Mouse (Mus musculus): ENCODE results near the gene Per1.
A peak's percentile ranks its signal among the peaks of the same experiment; 100 is the strongest.

The Per1 gene

DNA sequence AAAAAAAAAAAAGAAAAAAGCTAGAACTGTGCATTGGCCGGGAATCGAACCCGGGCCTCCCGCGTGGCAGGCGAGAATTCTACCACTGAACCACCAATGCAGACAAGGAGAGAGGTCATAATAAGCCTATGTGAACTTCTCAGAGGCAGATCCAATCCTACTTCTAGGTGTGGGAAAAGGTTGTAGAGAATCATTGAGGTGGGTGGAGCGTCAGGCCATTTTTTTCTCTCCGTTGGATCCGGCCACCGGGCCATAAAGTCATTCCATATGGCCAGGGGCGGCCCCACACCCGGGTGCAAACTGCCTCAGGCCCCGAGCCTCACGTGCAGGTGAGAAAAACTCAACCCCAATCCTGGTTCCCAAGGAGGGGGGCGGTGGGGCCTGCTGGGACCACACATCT, 23.7 kb downstream of the Per1 start:
- peak; percentile 68 for DNase-seq

DNA sequence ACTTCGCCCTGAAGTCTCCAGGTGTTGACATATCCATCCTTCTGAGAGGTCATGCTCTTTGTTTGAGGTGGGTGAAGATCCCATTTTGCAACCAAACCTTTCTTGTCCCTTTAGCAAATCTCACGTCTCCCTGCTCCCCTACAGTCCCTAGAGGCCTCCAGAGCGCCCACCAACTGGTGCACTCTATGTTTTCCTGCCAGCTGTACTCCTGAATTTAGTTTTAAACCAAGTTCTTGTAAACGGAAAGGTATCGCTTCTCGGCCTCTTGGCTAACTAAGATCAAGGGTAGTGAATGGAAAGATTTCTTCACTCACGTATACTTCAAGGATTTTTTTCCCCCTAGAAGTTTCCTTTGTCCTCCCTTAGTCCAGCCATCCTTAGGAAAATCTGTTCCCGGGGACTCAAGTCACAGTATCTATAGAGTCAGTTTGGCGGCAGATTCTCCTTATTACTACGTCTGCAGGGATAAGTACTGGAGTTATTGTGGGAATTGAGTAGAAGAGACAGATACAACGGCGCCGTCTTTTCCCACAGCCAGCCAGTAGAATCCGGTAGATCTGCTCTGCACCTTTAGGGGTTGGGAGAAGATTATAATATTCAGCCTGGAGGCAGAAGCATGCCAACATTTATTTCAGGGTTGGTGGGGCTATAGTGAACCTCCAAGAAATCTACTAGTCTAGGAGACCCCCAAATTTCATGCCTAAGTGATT, 24.6 kb downstream of the Per1 start:
- no peak for DNase-seq

DNA sequence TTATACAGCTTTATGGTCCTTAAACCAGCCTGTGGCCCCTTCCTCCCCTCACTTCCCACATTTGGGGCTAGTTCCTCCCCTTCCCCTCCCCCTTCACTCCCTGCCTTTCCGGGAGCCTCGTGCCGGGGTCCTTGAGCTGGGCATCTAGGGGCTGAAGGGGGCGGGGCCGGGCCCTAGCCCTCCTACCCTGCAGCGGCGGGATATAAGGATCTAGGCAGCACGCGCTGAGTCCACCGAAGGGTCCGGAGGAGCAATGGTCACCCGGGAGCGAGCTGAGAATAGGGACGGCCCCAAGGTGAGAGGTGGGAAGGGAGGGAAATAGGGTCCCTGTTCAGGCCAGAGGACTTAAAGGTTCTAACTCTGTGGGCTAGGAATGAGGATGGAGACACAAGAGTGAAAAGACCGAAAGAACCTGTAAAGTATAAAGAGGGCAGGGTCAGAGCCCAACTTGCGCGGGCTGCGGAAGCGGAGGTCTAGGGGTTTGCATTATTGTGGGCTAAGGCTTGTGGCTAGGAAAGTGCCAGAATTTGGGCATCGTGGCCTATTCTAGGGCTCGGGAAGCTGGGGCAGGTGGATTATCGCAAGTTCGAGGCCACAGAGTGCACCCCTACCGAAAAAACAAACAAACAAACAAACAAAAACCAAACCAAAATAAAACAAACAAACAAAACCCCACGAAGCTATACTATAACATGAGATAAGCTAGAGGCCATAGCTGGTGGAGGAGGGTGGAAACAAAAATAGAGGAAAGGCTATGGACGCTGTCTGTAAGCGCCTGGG, 25.4 kb downstream of the Per1 start, which contains the start of gene Hes7:
Gene Hes7, plus strand, starts transcription at position 184 of the 780 bp plus-strand sequence.
- peak; percentile 4 for DNase-seq

DNA sequence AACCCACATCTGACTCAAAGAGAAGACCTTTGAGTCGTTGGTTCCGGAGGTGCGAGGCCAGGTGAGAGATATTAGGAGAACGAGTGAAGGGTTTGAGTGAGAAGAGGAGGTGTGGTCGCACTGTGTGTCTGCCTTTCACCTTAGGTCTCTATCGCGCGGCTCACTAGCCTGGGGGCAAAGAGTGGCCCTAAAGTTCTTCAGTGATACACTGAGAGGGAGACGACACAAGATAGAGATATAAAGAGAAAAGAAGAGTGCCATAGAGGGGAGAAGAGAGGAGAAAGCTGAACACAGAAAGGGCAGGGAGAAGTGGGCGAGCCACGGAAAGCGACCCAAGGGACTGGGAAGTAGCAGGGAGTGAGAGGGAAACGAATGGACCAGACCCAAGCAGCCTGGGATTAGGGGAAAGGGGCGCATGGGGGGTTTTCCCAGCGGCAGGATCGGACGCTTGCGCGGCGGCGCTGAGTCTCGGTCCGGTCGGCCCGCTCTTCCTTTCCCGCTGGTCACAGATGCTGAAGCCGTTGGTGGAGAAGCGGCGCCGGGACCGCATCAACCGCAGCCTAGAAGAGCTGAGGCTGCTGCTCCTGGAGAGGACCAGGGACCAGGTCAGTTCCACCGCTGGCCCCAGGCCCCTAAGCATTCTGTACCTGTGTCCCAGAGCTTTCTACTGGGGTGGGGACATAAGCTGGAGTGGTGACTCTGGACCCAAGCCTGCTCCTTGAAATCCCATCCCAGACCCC, 26.2 kb downstream of the Per1 start:
- peak; percentile 27 for DNase-seq

DNA sequence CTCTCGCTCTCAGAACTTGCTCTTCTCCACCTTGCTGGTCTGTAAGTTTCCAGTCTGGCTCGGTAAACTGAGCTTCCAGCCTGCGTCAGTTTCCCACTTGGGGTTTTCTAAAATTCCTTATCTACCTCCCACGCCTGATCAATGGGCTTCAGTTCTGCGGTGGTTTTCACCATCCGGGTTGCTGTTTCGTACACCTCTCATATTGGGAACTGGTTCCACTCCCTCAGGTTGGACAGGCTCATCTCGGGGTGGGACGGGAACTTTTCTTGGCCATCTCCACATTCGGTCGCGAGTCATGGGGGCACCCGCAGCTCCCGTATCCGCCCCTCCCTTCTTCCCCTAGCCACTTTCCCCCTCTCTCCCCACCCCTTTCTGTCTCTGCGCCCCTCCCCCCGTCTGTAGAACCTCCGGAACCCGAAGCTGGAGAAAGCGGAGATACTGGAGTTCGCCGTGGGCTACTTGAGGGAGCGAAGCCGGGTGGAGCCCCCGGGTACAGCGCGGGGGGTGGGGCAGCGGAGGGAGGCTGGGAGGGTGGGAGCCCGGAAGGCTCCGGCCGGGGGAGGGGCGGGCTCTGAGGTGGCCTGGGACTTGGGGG, 26.8 kb downstream of the Per1 start:
- DNase-seq = peak; percentile 59

DNA sequence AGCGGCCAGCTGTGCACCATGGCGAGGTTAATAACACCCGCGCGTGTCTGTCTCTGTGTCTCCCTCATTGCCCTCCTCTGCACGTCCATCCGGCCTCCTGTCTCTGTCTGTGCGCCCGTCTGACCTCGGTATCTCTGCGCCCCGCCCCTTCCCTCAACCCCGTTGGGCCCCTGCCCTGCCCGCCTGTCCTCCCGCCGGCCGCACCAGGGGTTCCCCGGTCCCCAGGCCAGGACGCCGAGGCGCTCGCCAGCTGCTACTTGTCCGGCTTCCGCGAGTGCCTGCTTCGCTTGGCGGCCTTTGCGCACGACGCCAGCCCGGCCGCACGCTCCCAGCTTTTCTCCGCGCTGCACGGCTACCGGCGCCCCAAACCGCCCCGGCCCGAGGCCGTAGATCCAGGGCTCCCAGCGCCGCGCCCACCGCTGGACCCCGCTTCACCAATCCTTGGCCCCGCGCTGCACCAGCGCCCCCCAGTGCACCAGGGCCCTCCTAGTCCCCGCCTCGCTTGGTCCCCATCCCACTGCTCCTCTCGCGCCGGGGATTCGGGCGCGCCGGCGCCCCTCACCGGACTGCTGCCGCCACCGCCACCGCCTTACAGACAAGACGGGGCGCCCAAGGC, 27.4 kb downstream of the Per1 start, which contains the start of gene 9130213A22Rik:
Gene 9130213A22Rik, minus strand, starts transcription at position 254 of the 616 bp plus-strand sequence.
- DNase-seq = peak; percentile 90

DNA sequence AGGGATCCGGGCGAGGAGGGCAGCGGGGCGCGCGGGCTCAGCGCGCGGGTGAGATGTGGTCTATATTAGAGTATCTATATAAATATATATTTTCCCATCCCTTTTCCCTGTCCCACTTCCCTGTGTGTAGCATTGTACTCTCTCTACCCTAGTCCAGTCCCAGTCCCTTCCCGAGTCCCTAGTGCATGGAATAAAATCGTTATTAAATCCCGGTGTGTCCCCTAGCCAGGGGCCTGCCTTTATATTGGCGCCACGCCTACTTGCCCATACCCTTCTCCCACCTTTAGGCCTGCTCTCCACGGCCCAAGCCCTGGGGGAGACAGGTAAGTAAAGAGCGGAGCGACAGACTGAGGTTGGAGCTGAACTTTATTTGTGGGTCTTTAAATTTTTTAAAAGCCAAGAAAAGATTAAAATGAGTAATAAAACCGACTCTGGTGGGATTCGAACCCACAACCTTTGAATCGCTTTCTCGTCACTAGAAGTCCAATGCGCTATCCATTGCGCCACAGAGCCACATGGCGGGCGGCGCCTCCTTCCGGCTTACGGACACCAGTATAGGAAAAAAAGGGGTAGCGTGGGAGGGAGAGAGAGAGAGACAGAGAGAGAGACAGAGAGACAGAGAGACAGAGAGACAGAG, 28.2 kb downstream of the Per1 start:
- peak; percentile 88 for DNase-seq

DNA sequence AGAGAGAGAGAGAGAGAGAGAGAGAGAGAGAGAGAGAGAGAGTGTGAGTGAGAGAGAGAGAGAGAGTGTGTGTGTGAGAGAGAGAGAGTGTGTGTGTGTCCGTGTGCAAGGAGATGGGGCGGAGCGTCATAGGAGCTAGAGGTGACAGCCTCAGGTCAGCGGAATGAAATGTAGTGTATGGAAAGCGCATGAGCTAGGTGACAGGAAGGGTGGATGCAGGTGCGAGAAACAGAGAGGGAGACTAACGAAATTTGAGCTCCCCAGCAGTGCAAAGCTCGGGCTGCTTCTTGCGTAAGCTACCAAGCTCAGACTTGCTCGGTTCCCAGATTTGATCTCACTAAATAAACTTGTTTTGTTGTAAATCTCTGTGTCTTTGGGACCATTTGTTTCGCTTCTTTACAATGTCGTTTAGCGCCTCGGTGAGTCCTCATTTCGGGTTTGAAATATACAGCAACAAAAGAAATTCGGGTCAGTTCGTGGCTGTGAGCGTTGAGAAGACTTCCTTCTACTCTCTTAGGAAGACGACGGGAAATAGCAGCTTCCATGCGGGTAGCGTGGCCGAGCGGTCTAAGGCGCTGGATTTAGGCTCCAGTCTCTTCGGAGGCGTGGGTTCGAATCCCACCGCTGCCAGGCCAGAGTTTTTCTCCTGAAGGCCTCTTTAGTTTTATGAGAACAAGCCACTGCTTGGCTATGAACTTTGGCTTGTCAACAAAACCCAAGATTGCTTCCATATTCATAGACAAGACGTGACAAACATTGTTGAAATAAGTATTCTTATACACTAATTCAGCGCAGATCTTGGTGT, 28.9 kb downstream of the Per1 start:
- DNase-seq = peak; percentile 88

DNA sequence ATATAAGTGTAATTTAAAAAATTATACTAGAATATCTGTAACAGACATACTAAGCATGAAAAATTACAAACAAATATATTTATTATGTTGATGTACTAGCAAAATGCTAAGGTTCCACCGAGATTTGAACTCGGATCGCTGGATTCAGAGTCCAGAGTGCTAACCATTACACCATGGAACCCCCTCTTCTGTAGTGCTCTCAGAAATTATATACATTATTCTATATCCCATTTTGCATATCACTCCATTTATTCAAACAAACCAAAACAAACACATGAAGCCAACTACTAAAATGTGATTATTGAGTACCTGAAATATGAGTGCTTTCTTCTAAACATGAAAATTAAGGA, 29.5 kb downstream of the Per1 start:
- DNase-seq = peak; percentile 63

DNA sequence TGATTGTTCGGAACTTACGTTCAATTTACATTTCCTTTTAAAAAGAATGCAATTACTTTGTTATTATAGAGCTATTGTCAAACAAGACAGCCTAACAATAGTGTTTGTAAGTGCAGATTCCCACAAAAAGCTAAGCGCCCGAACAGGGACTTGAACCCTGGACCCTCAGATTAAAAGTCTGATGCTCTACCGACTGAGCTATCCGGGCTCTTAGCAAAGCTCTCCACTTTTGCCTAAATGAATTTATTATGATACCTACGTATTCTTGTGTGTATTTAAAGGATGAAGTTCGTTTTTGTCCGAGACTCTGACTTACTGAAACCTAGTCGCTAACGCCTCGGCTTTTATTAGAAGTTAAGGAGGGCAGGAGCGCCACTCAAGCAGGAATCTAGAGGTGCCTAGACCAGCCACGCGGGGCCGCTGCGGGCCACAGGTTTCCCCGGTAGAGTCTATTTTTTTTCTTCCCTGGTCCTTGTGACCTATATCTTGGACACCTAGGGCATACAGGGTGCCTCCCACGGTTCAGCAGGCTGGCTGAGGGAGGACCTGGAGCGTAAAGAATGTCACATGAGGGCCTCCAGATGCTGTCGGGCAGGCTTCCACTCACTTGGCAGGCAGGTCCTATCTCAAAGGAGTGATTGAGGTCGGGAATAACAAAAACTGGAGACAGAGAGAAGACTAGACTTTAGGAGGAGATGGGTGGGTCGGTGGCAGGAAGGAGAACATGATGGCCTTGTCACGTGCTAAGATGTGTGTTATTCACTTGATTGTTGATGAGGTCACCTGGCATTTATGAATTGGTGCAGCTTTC, 30.2 kb downstream of the Per1 start:
- peak; percentile 70 for DNase-seq

DNA sequence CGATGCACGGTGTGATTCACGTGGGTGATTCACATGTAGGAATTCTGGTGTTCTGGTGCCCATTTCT, 30.7 kb downstream of the Per1 start, which contains the start of gene Aloxe3:
Gene Aloxe3, plus strand, starts transcription at position 45 of the 67 bp plus-strand sequence.
- no peak for DNase-seq

DNA sequence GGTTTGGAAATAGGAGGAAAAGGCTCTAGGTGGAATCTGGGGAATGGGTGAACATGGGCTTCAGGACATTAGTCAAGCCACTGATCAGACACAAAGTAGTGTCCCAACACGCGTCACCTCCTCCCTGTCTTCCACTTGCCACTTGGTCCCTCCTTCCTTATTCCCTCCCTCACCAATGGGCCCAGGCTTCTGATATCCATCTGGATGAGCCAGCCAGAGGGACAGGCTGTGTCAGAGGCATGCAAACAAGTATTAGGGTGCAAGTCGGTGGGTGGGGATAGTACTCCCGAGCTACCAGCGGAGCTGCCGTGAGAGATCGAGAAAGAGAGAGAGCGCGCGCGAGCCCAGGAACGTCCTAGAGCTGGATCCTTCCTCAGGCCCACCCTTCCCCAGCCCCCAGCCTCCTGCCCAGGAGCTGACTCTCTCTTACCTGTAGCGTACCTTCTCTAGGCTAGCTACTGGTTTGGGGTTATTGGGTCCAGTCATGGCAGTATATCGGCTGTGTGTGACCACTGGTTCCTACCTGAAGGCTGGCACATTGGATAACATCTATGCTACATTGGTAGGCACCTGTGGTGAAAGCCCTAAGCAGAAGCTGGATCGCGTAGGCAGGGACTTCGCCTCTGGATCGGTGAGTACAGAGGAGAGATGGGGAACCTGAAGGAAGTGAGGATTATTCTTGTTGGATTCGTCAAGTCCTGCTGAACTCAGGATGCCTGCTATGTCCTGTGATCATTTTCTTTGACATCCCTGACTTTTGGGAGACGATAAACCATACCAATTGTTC, 31.1 kb downstream of the Per1 start:
- peak; percentile 4 for DNase-seq

DNA sequence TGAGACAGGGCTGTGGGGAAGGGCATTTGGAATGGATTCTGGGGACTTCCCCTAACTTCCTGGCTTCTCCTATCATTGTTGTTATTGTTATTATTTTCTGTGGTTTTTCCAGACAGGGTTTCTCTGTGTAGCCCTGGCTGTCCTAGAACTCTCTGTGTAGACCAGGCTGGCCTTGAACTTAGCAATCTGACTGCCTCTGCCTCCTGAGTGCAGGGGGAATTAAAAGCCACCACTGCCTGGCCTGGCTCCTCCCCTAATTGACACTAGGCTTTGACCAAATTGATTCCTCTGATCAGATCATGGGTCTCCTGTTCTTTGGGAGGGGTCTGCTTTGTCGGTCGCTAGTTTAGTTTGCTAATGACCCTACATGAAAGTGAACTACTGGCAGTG, 31.7 kb downstream of the Per1 start:
- DNase-seq = no peak

DNA sequence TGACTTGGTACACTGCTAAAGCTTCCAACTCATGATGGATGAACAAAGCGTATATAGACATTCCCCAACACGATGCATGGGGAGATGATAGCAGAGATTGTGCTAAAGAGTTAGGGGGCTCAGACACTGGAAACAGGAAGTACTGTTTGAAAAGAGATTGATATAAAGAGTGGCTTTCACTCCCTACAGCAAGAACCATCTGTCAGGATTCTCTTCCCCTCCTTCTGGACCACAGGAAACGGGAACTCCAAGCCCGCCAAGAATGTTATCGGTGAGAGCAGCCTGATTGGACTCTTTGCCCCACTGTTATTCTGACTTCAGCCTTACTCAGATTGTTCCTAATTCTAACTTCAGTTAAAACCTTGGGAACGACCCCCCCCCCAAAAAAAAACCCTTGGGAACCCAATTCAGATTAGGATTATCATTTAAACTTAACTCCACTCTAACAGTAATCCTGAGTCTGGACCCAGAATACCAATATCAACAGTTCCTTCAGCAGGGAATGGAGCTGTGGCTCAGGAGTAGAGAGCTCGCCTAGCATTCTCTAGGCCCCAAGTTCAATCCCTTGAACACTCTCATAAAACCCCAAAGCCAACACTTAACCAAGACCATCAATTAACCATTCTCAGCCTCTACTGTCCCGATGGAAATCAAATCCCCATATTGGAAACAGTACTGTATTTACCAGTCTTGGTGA, 33.6 kb downstream of the Per1 start:
- DNase-seq = no peak

DNA sequence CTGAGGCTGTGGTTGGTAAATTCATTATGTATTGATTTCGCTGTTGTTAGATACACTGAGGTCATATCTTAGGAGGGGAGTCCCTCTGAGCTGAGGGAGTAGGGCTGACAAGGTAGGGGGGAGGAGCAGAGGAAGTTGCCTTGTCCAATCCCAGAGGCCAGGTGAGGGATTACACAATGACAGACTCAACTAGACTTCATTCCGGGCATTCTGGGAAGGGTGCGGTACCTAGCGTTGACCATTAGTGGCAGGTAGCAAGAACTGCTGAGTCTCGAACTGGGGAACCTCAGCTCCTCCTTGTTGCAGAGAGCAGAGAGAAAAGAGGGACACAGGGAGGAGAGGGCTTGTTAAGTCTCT, 38.5 kb downstream of the Per1 start:
- DNase-seq = no peak

DNA sequence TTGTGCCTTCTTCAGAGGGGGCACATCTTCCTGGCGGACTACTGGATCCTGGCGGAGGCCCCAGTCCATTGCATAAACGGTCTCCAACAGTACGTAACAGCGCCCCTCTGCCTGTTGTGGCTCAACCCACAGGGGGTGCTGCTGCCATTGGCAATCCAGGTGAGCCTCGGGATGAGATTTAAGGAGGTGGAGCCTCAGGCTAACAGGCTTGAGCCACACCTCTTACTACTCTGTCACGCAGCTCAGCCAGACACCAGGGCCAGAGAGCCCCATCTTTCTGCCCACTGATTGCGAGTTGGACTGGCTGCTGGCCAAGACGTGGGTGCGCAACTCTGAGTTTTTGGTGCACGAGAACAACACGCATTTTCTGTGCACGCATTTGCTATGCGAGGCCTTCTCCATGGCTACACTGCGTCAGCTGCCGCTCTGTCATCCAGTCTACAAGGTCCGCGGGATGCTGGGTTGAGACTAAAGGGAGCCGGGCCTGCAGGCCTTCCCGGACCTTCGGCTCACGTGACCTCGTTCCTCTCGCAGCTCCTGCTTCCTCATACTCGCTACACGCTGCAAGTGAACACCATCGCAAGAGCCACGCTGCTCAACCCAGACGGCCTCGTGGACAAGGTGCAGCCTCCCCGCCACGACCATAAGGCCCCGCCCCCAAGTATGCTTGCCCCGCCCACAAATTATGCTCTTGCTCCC, 39.1 kb downstream of the Per1 start:
- peak; percentile 86 for DNase-seq

DNA sequence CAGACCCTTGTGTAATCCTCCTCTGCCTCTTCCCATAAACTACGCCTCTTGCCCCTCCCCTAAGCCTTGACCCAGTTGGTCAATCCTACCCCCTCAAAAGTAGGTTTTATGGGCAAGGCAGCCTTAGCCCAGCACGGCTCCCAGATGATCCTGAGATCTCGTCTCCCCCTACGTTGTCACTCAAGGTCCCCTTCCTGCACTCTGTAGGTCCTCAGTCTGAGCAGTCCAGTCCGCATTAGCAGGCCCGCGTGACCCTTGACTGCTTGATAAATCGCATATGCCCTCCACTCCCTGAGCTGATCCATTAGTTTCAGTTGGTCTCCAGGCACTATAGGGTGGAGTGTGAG, 39.6 kb downstream of the Per1 start:
- no peak for DNase-seq

DNA sequence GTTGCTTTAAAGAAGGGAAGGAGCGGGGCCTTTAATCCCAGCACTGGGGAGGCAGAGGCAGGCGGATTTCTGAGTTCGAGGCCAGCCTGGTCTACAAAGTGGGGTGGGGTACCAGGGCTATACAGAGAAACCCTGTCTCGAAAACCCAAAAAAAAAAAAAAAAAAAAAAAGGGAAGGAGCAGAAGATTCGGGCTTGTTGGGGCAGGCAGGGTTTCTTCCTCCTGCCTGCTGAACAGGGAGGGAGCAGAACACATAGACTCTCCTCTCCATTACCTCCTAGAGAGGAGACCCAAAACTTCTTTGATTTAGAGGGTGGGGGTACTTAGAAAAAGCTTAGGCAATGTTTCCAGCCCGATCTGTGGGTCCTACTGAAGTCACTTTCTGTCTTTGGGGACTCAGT, 40.3 kb downstream of the Per1 start:
- DNase-seq = no peak

DNA sequence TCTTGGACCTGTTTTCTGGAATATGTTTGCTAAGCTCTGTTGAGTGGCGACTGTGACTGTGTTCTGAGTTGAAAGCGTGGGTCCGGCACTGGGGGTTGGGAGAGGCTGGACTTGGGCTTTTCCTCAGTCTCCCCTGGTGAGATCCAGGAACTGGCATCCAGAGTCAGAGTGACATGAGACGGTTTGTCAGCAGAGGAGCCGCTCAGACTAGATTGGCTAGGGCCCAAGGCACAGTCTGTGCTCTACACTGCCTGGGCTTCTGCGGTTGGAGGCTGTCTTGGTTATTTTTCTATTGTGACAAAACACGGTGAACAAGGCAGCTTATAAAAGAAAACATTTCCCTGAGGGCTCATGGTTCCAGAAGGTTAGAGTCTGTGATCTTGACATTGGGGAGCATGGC, 52.5 kb downstream of the Per1 start:
- DNase-seq = no peak

Data from right cerebral cortex, postnatal 14 days (tissue).